8 mouse cellular contexts compared by ENCODE assay signal in genomic region chr11:100619485-100619975, GRCm38 (mm10). TPM values are rescaled to one million over a fixed set of nuclear protein-coding genes. Genes with fewer than 3 reads are reported as not detected.
DNase-seq lines count a peak whose midpoint lies in the region; ATAC-seq and TF ChIP-seq lines count a peak whose summit lies in the region.

No protein-coding gene starts in this region.

- peaks cover 3 to 8% of the 10 kb centered on the region in 2 experiments; a peak in 3 of 4 replicates for H3K4me1 ChIP-seq in ES-E14 (ENCODE audit: control insufficient read depth in 2 of 2, insufficient read depth in 2 of 2, low read length in 2 of 2, poor library complexity in 1 of 2)
- H3K4me1 ChIP-seq in forebrain, embryonic 16.5 days (replicated peaks; ENCODE audit: control insufficient read depth, insufficient read depth, low read length): peaks cover 30% of the 10 kb centered on the region
- H3K4me1 ChIP-seq in lung, embryonic 15.5 days: peaks cover 35% of the 10 kb centered on the region

- peak overlapping the region; percentile 97 for H3K27ac ChIP-seq in ES-E14 (ENCODE audit: insufficient read depth, low read depth, low read length, poor library complexity, severe bottlenecking)
- H3K27ac ChIP-seq in forebrain, embryonic 16.5 days (ENCODE audit: low read length): peak overlapping the region; percentile 84
- H3K27ac ChIP-seq in lung, embryonic 15.5 days: peak overlapping the region; percentile 92

- H3K9me3 ChIP-seq in ES-E14 (ENCODE audit: control insufficient read depth, insufficient read depth, low read depth, low read length): no peaks in the 10 kb centered on the region
- no peaks in the 10 kb centered on the region for H3K9me3 ChIP-seq in forebrain, embryonic 16.5 days (ENCODE audit: control insufficient read depth, low read length)
- H3K9me3 ChIP-seq in lung, embryonic 15.5 days: no peaks in the 10 kb centered on the region

- H3K4me2 ChIP-seq in forebrain, embryonic 16.5 days (ENCODE audit: low read length): peak overlapping the region; percentile 88
- H3K4me2 ChIP-seq in lung, embryonic 15.5 days: peak overlapping the region; percentile 85

- WGBS in forebrain, embryonic 16.5 days: under 1% methylated on average over 40 of the region's 40 CpGs
- under 1% methylated on average over 39 of the region's 40 CpGs for WGBS in lung, embryonic 15.5 days

- H3K9ac ChIP-seq in ES-E14 (ENCODE audit: insufficient read depth, low read depth, low read length, poor library complexity, severe bottlenecking): peak overlapping the region; percentile 98
- peak overlapping the region; percentile 89 for H3K9ac ChIP-seq in forebrain, embryonic 16.5 days (replicated peaks; ENCODE audit: low read depth, low read length)
- peak overlapping the region; percentile 70 for H3K9ac ChIP-seq in lung, embryonic 15.5 days

- H3K36me3 ChIP-seq in ES-E14 (ENCODE audit: control insufficient read depth, insufficient read depth, low read length, poor library complexity, severe bottlenecking): peaks cover 1% of the 10 kb centered on the region; the same call in 1 of the 2 replicates
- H3K36me3 ChIP-seq in forebrain, embryonic 16.5 days (ENCODE audit: control insufficient read depth, insufficient read depth): no peaks in the 10 kb centered on the region
- H3K36me3 ChIP-seq in lung, embryonic 15.5 days: peaks cover 1% of the 10 kb centered on the region; the same call in 1 of the 2 replicates

- peak overlapping the region; percentile 86 to 96 for H3K4me3 ChIP-seq in ES-E14 (ENCODE audit: insufficient read depth in 1 of 2, low read depth in 1 of 2, low read length in 2 of 2, poor library complexity in 1 of 2, severe bottlenecking in 1 of 2)
- peak overlapping the region; percentile 62 for H3K4me3 ChIP-seq in forebrain, embryonic 16.5 days (replicated peaks; ENCODE audit: low read length)
- peak overlapping the region; percentile 81 for H3K4me3 ChIP-seq in lung, embryonic 15.5 days

- in situ Hi-C loops in ES-E14 (cut with MboI; ENCODE audit: low sequenced_read_pairs in 2 of 2, unreplicated experiment in 2 of 2): no loop called here

- no peaks in the 10 kb centered on the region for H3K27me3 ChIP-seq in forebrain, embryonic 16.5 days (replicated peaks; ENCODE audit: control insufficient read depth, insufficient read depth, low read length)
- no peaks in the 10 kb centered on the region for H3K27me3 ChIP-seq in lung, embryonic 15.5 days

- DNase-seq in ES-E14 (ENCODE audit: low read depth, low spot score): peak; percentile 98
- DNase-seq in cerebellum, adult 11-12 months: peak; percentile 95
- DNase-seq in heart, postnatal 4 days: peak; percentile 95
- peak; percentile 95 to 97 for DNase-seq in layer of hippocampus, adult 8-10 months (ENCODE audit: low spot score in 2 of 2)
- DNase-seq in ovary, adult 18-20 months (ENCODE audit: low spot score): peak; percentile 91
- DNase-seq in thymus, postnatal 0 days (ENCODE audit: low spot score): peak; percentile 97

- peak; percentile 98 for ATAC-seq in forebrain, embryonic 16.5 days
- ATAC-seq in lung, embryonic 15.5 days (ENCODE audit: borderline replicate concordance, extremely low read depth, low FRiP score, low TSS enrichment): peak; percentile 94

TF ChIP-seq in ES-E14, 5 proteins besides CTCF, POLR2A, EP300 and RAD21:
- TF ChIP-seq HCFC1 (IDR thresholded peaks at IDR 0.05; ENCODE audit: borderline replicate concordance, insufficient read depth, low read length) (peak; percentile 71), ZC3H11A (IDR thresholded peaks at IDR 0.05; ENCODE audit: borderline replicate concordance, low read depth, low read length) (no peak)

RNA-seq across cellular contexts. Expression of gene Dnajc7, which starts 0.4 kb away (rescaled TPM):
- 139 and 208 TPM in 2 replicates for total RNA-seq in ES-E14 (2012; rRNA removed)
- 296 and 326 TPM in 2 replicates for polyA plus RNA-seq in forebrain, embryonic 16.5 days (2015; fragmentation: Nextera tagmentation; extraction: Ambion mirVana)
- 100 to 1,000 TPM; 223 to 232 TPM for total RNA-seq in heart, postnatal 4 days (2021)
- total RNA-seq in layer of hippocampus, adult 8-10 months (2022): 100 to 1,000 TPM; 255 to 304 (median 273) TPM
- polyA plus RNA-seq in lung, embryonic 15.5 days (2015; fragmentation: Nextera tagmentation; extraction: Ambion mirVana): 215 and 229 TPM in 2 replicates
- 191 and 202 TPM in 2 replicates for polyA plus RNA-seq in thymus, postnatal 0 days (2015; fragmentation: Nextera tagmentation; extraction: Ambion mirVana)

RNA-seq across cellular contexts. Expression of gene Nkiras2, which starts 0.5 kb away (rescaled TPM):
- total RNA-seq in ES-E14 (2012; rRNA removed): 27.3 and 30.7 TPM in 2 replicates
- 85.6 and 96.1 TPM in 2 replicates for polyA plus RNA-seq in forebrain, embryonic 16.5 days (2015; fragmentation: Nextera tagmentation; extraction: Ambion mirVana)
- total RNA-seq in heart, postnatal 4 days (2021): 10 to 100 TPM; 53.7 to 57.7 TPM
- total RNA-seq in layer of hippocampus, adult 8-10 months (2022): 10 to 100 TPM; 11.7 to 13.4 (median 12.1) TPM
- polyA plus RNA-seq in lung, embryonic 15.5 days (2015; fragmentation: Nextera tagmentation; extraction: Ambion mirVana): 57.1 and 58.7 TPM in 2 replicates
- polyA plus RNA-seq in thymus, postnatal 0 days (2015; fragmentation: Nextera tagmentation; extraction: Ambion mirVana): 39.7 and 41.2 TPM in 2 replicates

RNA-seq across cellular contexts. Expression of gene Cnp, which starts 44.8 kb away (rescaled TPM):
- 9.4 and 11.9 TPM in 2 replicates for total RNA-seq in ES-E14 (2012; rRNA removed)
- polyA plus RNA-seq in forebrain, embryonic 16.5 days (2015; fragmentation: Nextera tagmentation; extraction: Ambion mirVana): 22.8 and 29.8 TPM in 2 replicates
- 1 to 10 TPM; 6.3 to 7.3 TPM for total RNA-seq in heart, postnatal 4 days (2021)
- total RNA-seq in layer of hippocampus, adult 8-10 months (2022): 100 to 1,000 TPM; 162 to 216 (median 203) TPM
- polyA plus RNA-seq in lung, embryonic 15.5 days (2015; fragmentation: Nextera tagmentation; extraction: Ambion mirVana): 28.7 and 32.3 TPM in 2 replicates
- 167 and 169 TPM in 2 replicates for polyA plus RNA-seq in thymus, postnatal 0 days (2015; fragmentation: Nextera tagmentation; extraction: Ambion mirVana)

Comparison
In these comparisons a context has a peak if more than half of its experiments do, and no peak if none do; other contexts are left out.
1. Peak in every context shown above with its lines: DNase-seq, ATAC-seq, H3K4me3 ChIP-seq and H3K27ac ChIP-seq.
2. RNA of gene Cnp, which starts 44.8 kb away (total RNA-seq): 162 to 216 TPM in layer of hippocampus, adult 8-10 months; 9.4 to 11.9 TPM in ES-E14 and 6.3 to 7.3 TPM in heart, postnatal 4 days; every median in the first group is over 10 times any median in the second.